Mouse (Mus musculus): ENCODE results near the gene Noc4l.

The Noc4l gene

DNA sequence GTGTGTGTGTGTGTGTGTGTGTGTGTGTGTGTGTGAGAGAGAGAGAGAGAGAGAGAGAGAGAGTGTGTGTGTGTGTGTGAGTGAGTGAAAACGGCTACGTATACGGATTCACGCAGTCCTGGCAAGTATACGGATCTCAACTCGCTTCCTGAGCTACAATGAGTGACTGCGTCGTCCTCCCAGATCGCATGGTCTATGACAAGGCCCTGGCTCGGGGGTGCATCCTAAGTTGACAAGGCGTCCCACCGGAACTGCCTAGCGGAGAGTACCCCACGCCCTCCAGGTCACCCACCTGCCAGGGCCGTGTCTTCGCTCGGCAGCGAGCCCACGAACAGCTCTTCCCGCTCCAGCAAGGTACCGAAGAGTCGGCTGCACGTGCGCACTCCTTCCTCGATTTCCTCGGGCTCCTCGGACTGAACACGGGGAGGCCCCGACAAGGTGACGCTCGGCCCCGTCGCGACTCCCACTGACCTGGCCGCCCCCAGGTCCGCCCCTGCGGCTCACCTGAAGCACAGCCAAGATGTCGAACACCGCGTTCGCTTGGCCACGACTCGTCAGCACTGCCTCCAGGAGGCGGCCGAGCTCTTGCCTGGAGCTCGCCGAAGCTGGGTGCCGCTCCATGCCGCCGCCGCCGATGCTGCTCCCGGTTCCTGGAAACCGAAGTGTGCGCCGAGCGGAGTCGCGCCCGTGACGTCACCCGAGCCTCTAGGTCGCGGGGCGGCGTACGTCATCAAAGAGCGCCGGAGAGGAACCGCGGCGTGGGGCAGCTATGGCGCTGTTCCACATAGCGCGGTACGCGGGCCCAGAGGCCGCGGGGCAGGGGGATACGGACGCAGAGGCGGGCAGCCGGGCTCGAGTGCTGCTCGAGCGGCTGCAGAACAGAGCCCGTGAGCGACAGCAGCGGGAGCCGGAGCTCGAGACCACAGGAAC lies at the start of gene Noc4l, which contains the start of gene Ddx51:
Gene Noc4l (minus strand): TSS at position 699 of the 930 bp plus-strand sequence.
Gene Ddx51 (plus strand): TSS at position 733 of the 930 bp plus-strand sequence.
- peak; percentile 97 for DNase-seq (ENCODE audit: low read depth, low spot score)

- no peak for DNase-seq (ENCODE audit: low read depth, low spot score)
These were observed 45.4 kb upstream of the Noc4l start for GRCm38 (mm10) chr5:110698617-110699016.

- DNase-seq (ENCODE audit: low read depth, low spot score) = no peak
These were observed 28.8 kb upstream of the Noc4l start for GRCm38 (mm10) chr5:110682041-110682440.

DNA sequence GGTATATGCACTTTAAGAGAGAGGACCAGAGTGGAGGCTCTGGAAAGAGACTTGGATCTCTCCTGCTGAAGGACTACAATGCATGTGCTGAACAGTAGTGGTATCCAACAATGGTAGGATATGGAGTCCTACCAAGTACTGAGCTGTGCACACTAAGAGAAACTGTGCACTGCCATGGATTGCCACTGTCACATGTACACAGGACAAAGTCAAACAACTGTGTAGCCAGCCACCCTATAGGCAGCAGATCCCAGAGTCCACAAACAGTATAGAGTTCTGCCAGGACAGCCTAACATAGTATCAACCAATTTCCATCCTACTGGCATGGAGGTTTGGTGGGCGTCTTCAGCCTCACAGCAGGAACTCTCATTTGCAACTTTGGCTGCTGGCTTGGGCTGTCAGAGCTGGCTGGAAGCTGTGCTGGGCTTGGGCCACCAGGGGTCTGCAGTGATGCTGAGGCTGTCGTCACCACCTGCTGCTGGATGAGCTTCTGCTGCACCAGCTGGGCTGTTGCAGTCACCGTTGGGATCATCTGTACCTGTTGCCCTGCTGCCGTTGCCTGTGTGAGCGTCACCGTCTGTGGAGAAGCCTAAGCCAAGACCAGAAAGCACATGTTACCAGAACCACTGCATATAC lies 12.4 kb upstream of the Noc4l start:
- DNase-seq (ENCODE audit: low read depth, low spot score) = no peak

GRCm38 (mm10) chr5:110664750-110665269 lies 11.6 kb upstream of the Noc4l start:
- DNase-seq (ENCODE audit: low read depth, low spot score) = no peak

- no peak for DNase-seq (ENCODE audit: low read depth, low spot score)
These were observed 10.8 kb upstream of the Noc4l start for GRCm38 (mm10) chr5:110664041-110664440.

DNA sequence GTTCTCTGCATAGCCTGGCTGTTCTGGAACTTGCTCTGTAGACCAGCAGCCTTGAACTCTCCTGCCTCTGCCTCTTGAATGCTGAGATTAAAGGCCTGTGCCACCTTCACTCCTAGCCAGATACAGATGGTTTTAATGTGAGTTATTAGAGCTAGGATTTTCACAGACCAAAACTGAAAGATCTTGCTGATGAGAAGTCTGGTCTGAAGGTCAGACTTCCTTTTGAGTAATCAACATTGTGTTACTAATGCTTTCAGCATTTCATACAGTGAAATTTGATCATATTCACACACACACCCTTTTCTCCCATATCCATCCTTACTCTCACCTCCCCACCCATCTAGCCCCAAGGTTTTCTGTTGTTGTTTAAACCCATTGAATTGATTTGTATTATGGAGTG lies 6.5 kb upstream of the Noc4l start:
- DNase-seq (ENCODE audit: low read depth, low spot score) = no peak

DNA sequence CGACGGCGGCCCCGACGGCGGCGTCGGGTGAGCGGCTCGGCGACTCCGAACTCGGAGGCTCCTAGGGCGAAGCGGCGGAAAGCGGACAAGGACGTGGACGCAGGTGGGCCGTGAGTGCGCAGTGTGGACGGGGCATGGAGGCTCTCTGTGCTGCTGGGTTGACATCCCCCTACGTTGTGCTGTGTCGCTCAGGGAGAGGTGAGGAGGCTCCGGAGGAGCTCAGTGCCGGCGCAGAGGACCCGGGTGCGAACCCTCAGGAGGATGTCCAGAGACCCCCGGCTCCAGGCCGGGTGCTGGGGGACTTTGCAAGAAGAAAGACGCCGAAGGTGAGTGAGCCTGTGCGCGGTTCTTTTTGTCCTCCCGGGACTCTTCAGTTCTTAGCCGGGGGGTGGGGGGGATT lies 469 bp upstream of the Noc4l start:
- DNase-seq (ENCODE audit: low read depth, low spot score) = no peak

DNA sequence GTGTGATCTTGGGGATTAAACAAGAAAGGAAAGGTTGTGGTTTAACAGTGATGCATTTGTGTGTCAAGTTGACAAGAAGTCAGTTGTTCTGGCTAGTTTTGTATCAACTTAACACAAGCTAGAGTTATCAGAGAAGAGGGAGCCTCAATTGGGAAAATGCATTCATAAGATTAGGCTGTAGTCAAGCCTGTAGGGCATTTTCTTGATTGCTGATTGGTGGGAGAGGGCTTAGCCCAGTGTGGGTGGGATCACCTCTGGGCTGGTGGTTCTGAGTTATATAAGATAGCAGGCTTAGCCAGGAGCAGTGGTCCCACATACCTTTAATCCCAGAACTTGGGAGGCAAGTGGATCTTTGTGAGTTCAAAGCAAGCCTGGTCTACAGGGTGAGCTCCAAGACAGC lies 6.8 kb downstream of the Noc4l start:
- no peak for DNase-seq (ENCODE audit: low read depth, low spot score)

GRCm38 (mm10) chr5:110639459-110639858 lies 13.8 kb downstream of the Noc4l start:
- peak; percentile 91 for DNase-seq (ENCODE audit: low read depth, low spot score)

DNA sequence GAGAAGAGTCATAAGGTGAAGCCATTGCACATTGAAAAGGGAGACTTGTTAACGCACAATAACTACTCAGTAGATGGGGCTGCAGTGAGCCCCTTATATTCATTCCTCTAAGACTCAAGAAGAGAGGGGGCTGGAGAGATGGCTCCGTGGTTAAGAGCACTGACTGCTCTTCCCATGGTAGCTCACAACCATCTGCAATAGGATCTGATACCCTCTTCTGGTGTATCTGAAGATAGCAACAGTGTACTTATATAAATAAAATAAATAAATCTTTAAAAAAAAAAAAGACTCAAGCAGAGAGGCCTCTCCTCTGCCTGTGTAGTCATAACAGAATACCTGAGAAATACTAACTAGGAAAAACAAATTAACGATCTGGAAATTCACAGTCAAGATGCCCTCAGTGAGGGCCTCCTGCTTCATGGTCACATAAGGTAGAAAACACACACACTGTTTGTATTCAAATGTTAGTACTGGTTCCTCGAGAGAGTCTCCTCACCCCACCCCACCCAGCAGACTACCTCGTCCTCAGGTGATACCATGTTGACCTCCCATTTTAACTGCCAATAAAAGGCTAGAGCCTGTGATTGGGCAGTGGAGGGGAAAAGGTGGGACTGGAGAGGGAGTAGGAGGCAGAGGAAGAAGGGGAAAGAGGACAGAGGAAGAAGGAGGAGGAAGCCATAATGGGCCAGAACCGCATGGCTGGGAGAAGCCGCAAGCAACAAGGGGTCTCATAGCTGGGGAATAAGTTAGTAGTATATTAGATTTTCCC lies 14.7 kb downstream of the Noc4l start:
- no peak for DNase-seq (ENCODE audit: low read depth, low spot score)

DNA sequence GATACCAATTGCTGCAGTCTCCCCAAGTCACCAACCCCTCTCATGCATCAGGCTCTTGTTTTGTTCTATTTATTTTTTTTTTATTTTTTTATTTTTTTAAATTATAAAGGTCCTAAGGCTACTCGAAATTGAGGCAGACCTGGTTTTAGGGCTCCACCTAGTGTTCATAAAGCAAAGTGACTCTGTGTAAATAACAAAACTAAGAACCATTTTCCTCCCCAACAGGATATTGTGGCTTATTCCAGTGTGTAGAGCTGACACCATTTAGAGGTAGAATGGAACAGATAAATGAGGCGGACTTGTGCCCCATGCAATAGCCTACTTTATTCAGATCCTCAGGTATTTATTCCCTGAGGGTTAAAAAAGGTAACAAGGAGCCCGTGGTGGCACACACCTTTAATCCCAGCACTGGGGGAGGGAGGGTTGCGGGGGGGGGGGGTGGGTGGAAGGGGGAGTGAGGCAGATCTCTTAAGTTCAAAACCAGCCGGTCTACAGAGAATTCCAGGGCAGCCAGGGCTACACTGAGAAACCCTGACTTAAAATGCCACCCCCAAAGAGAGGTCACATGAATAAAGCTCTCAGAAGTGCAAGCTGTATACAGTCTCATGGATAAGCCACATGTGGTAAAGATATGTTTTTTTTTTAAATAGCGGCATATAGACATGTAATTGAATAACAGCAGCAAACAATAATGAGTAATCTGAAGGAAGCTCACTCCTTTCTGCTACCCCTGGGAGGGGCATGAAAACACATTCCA lies 17.1 kb downstream of the Noc4l start:
- DNase-seq (ENCODE audit: low read depth, low spot score) = peak; percentile 77

DNA sequence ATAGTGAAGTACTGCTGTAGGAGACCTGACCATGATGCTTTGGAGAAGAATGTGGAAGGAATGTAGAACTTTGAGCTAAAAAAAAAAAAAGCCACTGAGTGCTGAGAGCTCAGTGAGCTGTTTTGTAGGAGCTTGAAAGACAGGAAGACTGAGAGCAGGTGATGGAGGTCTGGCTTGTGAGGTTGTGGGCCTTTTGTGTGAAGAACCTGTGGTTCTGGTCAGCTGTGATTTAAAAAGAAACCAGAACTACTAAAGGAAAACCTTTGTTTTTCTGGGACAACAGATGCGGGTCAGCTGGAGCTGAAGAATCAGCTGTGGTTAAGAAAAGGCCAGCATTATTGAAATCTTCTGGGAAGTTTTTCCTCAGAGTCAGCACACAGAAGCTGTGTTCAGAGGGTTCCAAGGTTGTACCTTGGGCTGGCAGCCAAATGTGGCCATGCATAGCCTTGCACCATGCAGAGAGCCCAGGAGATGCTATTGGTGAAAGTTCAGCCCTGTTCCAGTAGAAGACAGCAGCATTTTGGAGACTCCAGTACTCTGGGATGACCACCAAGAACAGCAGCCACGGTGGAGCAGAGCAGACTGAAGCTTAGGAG lies 23.6 kb downstream of the Noc4l start:
- peak; percentile 37 for DNase-seq (ENCODE audit: low read depth, low spot score)

GRCm38 (mm10) chr5:110628156-110628555 lies 25.1 kb downstream of the Noc4l start:
- DNase-seq (ENCODE audit: low read depth, low spot score) = no peak

GRCm38 (mm10) chr5:110627351-110627750 lies 25.9 kb downstream of the Noc4l start:
- peak; percentile 26 for DNase-seq (ENCODE audit: low read depth, low spot score)

DNA sequence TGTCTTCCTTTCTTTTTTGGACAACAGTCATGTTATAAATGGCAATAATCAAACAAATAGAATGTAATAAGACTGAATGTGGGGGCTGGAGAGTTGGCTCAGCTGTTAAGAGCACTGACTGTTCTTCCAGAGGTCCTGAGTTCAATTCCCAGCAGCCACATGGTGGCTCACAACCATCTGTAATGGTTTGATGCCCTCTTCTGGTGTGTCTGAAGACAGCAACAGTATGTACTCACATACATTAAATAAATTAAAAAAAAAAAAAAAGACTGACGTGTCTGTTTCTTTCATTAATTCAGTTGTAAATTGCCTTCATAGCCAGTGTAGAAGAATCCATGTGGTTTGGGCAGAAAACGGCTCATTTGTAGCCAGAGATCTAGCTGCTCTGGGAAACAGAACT lies 28.9 kb downstream of the Noc4l start:
- no peak for DNase-seq (ENCODE audit: low read depth, low spot score)

GRCm38 (mm10) chr5:110619226-110619625 lies 34.0 kb downstream of the Noc4l start:
- DNase-seq (ENCODE audit: low read depth, low spot score) = no peak

GRCm38 (mm10) chr5:110611435-110612158 lies 41.6 kb downstream of the Noc4l start:
- peak; percentile 75 for DNase-seq (ENCODE audit: low read depth, low spot score)

GRCm38 (mm10) chr5:110610484-110610883 lies 42.7 kb downstream of the Noc4l start:
- no peak for DNase-seq (ENCODE audit: low read depth, low spot score)

DNA sequence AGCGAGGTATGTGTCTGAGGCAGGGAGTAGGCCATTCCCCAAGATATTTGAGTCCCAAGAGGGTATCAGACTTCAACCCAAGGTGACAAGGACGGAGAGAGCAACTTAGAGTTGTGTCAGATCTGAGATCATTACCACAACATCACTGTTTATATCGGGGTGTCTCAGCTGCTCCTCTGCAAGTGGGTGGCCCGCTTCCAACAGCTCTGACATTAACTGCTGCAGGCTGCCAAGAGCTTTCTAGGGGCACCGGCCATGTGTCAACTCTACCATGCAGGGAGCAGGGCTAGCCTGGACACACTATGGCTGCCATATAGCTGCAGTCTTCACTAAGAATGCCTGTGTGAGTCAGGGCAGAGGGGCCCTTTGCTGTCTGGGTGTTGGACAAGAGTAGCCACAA lies 43.3 kb downstream of the Noc4l start:
- DNase-seq (ENCODE audit: low read depth, low spot score) = peak; percentile 27

All from brain, adult 2 months (tissue).